Mouse (Mus musculus): ENCODE results near the gene Paxx. TPM values are rescaled to one million over a fixed set of nuclear protein-coding genes. Genes with fewer than 3 reads are reported as not detected.

The Paxx gene
- total RNA-seq, 2 experiments from 2014 or later: 22.6 to 28.7 TPM

- DNase-seq: peak in 1 of 2 experiments; percentile 64
Measured at GRCm38 (mm10) chr2:25482969-25483368, 22.1 kb upstream of the Paxx start.

GRCm38 (mm10) chr2:25480541-25480940, 19.6 kb upstream of the Paxx start:
- no peak for DNase-seq

- no peak for DNase-seq
Measured at GRCm38 (mm10) chr2:25479551-25480311, 18.8 kb upstream of the Paxx start.

GRCm38 (mm10) chr2:25477967-25478675, 17.2 kb upstream of the Paxx start:
- DNase-seq: peak; percentile 70 to 80

GRCm38 (mm10) chr2:25477541-25477940, 16.6 kb upstream of the Paxx start:
- no peak for DNase-seq

- no peak for DNase-seq
Measured at GRCm38 (mm10) chr2:25472550-25472949, 11.7 kb upstream of the Paxx start.

GRCm38 (mm10) chr2:25469969-25470368, 9.1 kb upstream of the Paxx start, which contains the start of gene Ptgds:
Ptgds (minus strand) TSS chr2:25470046.
- peak; percentile 50 to 69 for DNase-seq

- peak; percentile 72 to 77 for DNase-seq
Measured at GRCm38 (mm10) chr2:25468962-25469915, 8.3 kb upstream of the Paxx start.

GRCm38 (mm10) chr2:25467606-25468303, 6.9 kb upstream of the Paxx start:
- DNase-seq: peak; percentile 32 to 44

- peak in 1 of 2 experiments; percentile 43 for DNase-seq
Measured at GRCm38 (mm10) chr2:25465816-25466635, 5.1 kb upstream of the Paxx start.

GRCm38 (mm10) chr2:25465256-25465655, 4.4 kb upstream of the Paxx start:
- no peak for DNase-seq

- DNase-seq: no peak
Measured at GRCm38 (mm10) chr2:25463630-25464029, 2.7 kb upstream of the Paxx start.

GRCm38 (mm10) chr2:25461407-25461806, 513 bp upstream of the Paxx start:
- no peak for DNase-seq

- peak in 1 of 2 experiments; percentile 33 for DNase-seq
Measured at GRCm38 (mm10) chr2:25460135-25460534, 759 bp downstream of the Paxx start.

GRCm38 (mm10) chr2:25458911-25459310, 2.0 kb downstream of the Paxx start:
- peak; percentile 60 to 62 for DNase-seq

GRCm38 (mm10) chr2:25457022-25457896, 3.6 kb downstream of the Paxx start:
- DNase-seq: peak in 1 of 2 experiments; percentile 19

GRCm38 (mm10) chr2:25456205-25456953, 4.5 kb downstream of the Paxx start, which contains the start of gene Clic3:
Clic3 (plus strand) TSS chr2:25456838.
- no peak for DNase-seq

- no peak for DNase-seq
Measured at GRCm38 (mm10) chr2:25452951-25453350, 7.9 kb downstream of the Paxx start.
